12 mouse cellular contexts compared by ENCODE assay signal in the genomic region with DNA sequence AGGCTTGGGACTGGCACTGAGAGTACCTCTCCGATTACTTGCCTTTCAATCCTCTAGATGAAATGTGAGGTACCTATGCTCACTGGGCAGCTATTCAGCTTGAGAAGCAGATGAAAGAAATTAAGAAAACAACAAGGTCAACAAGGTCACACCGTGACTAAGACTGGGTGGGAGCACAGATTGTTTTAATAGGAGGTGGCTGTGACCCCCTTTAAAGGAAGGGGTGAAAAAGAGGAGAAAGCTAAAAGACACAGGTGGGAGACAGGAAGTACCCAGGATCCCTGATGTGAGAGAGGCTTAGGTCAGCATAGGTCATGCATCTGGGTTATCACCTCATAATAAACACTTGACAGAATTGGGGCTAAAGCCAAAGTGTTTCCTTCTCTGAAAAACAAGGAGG.
"Had no signal": no experiment of that assay in that cellular context is flagged by ENCODE, and none has a peak within 500 bp of the region (broad histone marks: within the 10 kb centered on the region; RNA-seq: fewer than 3 reads in every experiment).

No protein-coding gene starts in this region.

- H3K4me3 ChIP-seq: liver, embryonic 15.5 days; midbrain, embryonic 10.5 days; myocyte; neural tube, embryonic 15.5 days had no signal

- DNase-seq: kidney, postnatal 36 days; lung, adult 2 months; lung, postnatal 36 days; midbrain, embryonic 14.5 days; right cerebral cortex, adult 18-20 months; thymus, adult 18-20 months; thymus, postnatal 14 days had no signal

- H3K9me3 ChIP-seq: liver, embryonic 15.5 days; midbrain, embryonic 10.5 days; neural tube, embryonic 15.5 days had no signal

- H3K27ac ChIP-seq: liver, embryonic 15.5 days; midbrain, embryonic 10.5 days; neural tube, embryonic 15.5 days; stomach, postnatal 0 days had no signal

- H3K27me3 ChIP-seq: liver, embryonic 15.5 days; neural tube, embryonic 15.5 days had no signal

- H3K36me3 ChIP-seq: liver, embryonic 15.5 days; midbrain, embryonic 10.5 days; neural tube, embryonic 15.5 days had no signal

- H3K4me1 ChIP-seq: liver, embryonic 15.5 days; neural tube, embryonic 15.5 days had no signal
